Mouse (Mus musculus): ENCODE results near the gene Ing5.
"Not testable (repeated sequence)": the region's sequence is repeated elsewhere in the genome, so short reads cannot be mapped to it uniquely, and the experiment has no call there.

Gene Ing5

DNA sequence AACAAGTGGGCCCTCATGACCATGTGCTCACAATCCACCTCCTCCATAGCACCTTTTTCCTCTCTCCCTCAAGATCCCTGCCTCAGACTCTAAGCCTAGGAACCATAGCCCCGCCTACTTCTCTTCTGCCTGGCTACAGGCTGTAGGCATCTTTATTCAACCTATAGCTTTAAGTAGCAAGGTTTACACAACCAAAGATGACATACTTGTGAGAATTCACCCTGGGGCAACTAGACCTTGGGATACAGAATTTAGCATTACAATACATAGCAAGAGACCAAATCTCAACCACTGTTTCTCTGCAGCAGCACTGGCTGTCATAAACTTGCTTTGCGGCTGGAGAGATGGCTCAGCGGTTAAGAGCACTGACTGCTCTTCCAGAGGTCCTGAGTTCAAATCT is 6.2 kb downstream of the Ing5 start:
- no peak for DNase-seq (ENCODE audit: low read depth, low spot score)

DNA sequence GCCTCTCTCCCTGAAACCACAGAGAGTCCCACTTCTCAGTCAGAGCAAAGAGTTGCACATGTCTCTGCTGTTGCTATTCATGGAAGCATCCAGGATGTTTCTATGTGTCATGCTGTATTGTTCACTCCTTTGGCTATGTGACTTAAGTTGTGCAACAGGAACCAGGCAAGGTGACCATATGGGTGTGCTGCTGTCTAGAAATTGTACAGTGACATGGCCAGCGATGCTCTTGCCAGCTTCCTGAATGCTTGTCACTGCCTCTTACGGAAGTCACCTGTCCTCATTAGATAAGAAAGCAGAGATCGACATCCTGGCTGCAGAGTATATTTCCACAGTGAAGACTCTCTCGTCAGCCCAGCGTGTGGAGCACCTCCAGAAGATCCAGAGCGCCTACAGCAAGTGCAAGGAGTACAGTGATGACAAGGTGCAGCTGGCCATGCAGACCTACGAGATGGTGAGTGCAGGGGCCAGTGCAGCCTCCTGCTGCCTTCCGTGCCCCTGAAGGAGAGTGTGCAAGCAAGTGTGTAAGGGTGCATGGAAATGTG is 7.8 kb downstream of the Ing5 start:
- DNase-seq (ENCODE audit: low read depth, low spot score), result no peak

- no peak for DNase-seq (ENCODE audit: low read depth, low spot score)
Observed at GRCm38 (mm10) chr1:93817823-93818532, 14.2 kb downstream of the Ing5 start.

- DNase-seq (ENCODE audit: low read depth, low spot score), result no peak
Observed at GRCm38 (mm10) chr1:93818722-93819121, 15.0 kb downstream of the Ing5 start.

DNA sequence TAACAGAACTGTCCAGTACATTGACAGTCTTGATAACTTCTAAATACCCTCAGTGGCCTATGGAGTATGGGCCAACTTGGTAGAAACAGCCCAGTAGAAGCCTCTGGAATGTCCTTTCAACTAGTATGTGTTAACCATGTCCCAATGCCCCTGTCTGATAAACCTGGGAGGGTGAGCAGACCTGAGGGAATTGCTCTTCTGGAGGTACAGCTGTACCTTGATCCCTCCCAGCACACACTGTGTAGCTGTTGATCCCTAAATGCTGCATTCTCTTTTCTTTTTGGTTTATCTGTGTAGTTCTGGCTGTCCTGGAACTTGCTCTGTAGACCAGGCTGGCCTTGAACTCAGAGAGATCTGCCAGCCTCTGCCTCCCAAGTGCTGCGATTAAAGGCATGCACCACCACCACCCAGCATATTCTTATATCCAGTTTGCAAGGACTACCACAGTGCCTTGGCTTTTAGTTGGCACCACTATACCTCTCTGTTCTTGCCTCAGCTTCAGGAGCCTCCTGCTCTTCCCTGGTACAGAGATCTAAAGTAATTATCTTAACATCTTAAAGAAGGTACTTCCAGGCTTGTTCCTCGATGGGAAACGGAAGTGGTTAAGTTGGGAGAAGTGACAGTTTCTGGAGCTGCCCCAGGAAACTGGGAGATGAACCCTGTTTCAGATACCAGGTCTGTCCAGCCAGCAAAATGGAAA is 20.2 kb downstream of the Ing5 start:
- DNase-seq (ENCODE audit: low read depth, low spot score), result no peak

DNA sequence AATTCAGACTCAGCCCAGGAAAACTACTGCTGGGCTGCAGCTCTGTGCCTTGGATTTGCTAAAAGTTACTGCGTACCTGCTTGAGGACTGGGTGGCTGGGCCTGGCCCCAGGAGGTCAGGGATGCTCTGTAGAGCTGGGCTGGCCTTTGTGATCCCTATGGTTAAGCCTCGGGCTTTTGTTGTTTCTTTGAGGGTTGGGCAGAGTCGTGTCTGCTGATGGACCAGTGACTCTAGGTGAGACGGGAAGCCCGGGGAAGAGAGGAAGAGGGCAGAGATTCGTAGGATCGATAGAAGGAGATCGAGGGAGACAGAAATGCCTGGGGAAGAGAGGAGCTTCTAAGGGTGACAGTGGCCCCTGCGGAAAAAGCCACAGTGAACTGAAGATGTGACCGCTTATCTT is 20.8 kb downstream of the Ing5 start, which contains the start of gene D2hgdh:
Gene D2hgdh (plus strand): TSS at position 301 of the 400 bp plus-strand sequence.
- no peak for DNase-seq (ENCODE audit: low read depth, low spot score)

DNA sequence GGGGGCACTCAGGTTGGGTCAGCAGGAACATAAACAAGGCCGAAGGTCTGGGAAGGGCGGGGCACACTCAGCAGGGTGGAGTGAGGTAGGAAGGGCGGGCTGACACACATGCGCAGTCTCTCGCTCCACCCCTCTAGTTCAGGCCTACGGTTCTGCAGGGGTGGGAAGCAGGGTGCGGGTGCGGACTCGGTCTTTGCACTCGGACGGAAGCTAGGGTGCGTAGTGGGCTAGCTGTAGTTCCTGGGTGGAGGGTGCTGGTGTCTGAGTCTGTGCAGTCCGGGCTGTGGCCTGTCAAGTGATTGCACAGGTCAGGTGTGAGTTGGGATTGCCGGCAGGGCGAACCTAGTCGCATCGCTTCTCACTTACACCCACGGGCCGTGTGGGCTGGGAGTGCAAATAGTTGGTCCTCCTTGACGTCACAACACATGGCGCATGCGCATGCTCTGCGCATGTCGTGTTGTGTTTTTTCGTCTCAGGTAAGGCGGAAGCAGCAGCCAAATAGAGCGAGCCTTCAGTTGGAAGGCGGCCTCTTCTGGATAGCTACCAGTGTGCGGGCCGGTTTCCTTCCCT is 21.4 kb downstream of the Ing5 start:
- DNase-seq (ENCODE audit: low read depth, low spot score), result peak; percentile 99

GRCm38 (mm10) chr1:93825771-93826539 is 22.2 kb downstream of the Ing5 start:
- no peak for DNase-seq (ENCODE audit: low read depth, low spot score)

- DNase-seq (ENCODE audit: low read depth, low spot score), result no peak
Observed at GRCm38 (mm10) chr1:93826540-93826835, 22.7 kb downstream of the Ing5 start.

DNA sequence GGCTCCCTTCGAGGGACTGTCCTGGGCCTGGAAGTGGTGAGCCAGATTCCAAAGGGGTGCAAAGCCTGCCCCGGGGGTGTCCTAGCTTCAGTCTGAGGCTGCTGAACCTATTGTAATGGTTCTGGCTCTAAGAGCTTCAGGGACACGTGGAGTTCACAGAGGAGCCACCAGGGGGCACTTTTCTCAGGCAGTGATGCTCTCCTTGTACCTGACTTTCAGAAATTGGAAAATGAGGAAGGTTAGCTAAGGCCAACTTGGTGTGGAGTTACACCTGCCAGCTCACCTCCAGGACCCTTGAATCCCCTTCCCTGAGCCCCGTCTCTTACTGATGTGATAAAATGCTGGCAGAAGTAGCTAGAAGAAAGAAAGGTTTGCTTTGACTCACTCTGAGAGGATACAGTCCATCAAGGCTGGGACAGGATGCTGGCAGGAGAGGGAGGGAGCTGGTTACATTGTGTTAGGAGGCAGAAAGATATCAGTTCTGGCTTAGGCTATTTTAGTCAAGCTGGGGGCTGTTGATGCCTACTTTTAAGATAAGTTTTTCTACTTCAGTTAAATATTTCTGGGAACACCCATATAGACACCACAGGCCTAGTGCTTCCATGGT is 29.1 kb downstream of the Ing5 start:
- peak; percentile 31 for DNase-seq (ENCODE audit: low read depth, low spot score)

DNA sequence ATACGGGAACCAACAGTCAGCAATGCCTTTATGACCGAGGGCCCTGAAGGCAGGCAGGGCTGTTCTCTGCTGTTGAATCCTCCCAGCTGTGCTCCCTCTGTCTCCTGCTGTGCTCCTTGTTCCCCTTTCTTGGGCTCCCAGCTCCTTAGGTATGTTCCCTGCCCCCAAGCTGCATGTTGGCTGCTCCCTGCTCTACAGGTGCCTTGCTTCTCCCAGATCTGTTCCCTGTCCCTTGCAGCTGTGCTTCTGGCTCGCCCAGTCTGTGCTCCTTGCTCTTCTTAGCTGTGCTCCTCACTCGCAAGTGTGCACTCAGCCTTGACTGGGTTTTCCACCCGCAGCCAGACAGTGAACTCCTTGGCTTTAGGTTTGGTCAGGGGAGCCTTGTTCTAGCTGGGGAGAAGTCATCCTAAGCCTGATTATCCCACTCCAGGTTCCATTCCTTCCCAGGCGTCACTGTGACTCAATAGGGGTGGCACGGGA is 30.9 kb downstream of the Ing5 start:
- DNase-seq (ENCODE audit: low read depth, low spot score), result peak; percentile 1

- peak; percentile 1 for DNase-seq (ENCODE audit: low read depth, low spot score)
Observed at GRCm38 (mm10) chr1:93835211-93835610, 31.4 kb downstream of the Ing5 start.

- DNase-seq (ENCODE audit: low read depth, low spot score), result peak; percentile 0
Observed at GRCm38 (mm10) chr1:93835876-93836531, 32.2 kb downstream of the Ing5 start.

DNA sequence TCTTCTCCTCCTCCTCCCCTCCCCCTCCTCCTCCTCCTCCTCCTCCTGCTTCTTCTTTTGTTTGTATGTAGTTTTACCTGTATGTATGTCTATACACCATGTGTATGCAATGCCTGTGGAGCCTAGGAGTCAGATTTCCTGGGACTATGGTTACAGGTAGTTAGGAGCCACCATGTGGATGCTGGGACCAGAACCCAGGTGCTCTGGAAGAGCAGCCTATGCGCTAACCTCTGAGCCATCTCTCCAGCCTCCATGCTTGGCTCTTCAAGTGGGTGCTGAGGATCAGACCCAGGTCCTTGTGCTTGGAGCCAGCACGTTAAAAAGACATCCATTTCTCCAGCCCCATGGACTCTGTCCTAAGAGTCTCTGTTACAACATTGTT is 32.8 kb downstream of the Ing5 start:
- DNase-seq (ENCODE audit: low read depth, low spot score), result no peak

DNA sequence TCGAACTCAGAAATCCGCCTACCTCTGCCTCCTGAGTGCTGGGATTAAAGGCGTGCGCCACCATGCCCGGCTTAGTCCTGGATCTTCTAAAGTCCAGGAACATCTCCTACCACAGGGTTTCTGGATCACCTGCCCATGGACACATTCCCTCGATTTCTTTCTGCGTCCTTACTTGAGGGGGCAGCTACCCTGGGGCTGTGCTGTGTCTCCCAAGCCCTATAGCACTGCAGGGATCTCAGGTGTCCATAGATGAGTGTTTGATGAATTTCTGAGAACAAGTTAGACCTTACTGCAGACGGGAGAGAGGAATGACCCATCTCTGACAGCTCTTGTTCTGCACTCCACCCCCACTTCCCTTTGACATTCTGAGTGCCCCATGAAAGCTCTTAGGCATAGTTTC is 33.6 kb downstream of the Ing5 start:
- peak; percentile 1 for DNase-seq (ENCODE audit: low read depth, low spot score)

- not testable (repeated sequence) for DNase-seq (ENCODE audit: low read depth, low spot score)
Observed at GRCm38 (mm10) chr1:93838569-93838968, 34.8 kb downstream of the Ing5 start.

- DNase-seq (ENCODE audit: low read depth, low spot score), result not testable (repeated sequence)
Observed at GRCm38 (mm10) chr1:93845766-93846366, 42.1 kb downstream of the Ing5 start.

DNA sequence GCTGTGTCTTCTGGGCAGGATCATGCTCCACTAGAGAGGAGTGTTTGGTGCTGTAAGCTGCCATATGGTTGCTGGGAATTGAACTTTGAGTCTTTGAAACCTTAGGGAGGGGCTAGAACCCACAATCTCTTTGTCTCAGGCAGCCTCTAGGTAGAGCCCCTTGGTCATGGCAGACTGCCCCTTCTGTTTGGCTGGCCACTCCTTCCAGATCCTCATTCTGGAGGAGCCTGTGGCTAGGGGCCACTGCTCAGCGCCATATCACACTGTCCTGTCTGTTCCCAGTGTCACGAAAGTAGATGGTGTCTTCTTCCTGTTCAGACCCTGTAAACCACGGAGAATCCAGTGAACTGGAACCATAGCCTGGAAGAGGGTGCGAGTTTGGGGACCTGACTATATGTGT is 52.0 kb downstream of the Ing5 start:
- not testable (repeated sequence) for DNase-seq (ENCODE audit: low read depth, low spot score)

- no peak for DNase-seq (ENCODE audit: low read depth, low spot score)
Observed at GRCm38 (mm10) chr1:93857370-93857769, 53.6 kb downstream of the Ing5 start.

DNA sequence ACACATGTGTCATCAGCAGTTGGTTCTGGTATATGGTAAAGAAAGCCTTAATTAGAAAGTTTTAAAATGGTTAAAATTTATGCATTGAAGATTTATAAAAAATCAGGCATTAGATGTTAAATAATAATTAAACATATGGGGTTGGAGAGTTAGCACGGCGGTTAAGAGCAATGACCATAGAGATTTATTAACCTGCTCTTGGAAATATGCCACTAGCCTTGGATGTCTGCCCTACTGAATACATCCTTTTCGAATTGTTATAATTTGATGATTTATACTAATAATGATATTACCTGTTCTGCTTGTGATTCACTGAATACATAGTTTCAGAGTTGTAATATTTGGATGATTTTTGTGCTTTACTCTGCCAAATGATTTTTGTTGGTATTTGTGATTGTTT is 54.2 kb downstream of the Ing5 start:
- no peak for DNase-seq (ENCODE audit: low read depth, low spot score)
